Comparison of ENCODE assay signal across 8 mouse cellular contexts in genomic region chr5:130120904-130121303, GRCm38 (mm10). TPM values are rescaled to one million over a fixed set of nuclear protein-coding genes. Genes with fewer than 3 reads are reported as not detected.
A peak's percentile ranks its signal among the peaks of the same experiment; 100 is the strongest.
DNase-seq lines count a peak whose midpoint lies in the region; ATAC-seq lines count a peak whose summit lies in the region.
"Had no signal": no experiment of that assay in that cellular context is flagged by ENCODE, and none has a peak within 500 bp of the region (broad histone marks: within the 10 kb centered on the region; RNA-seq: fewer than 3 reads in every experiment).

No protein-coding gene starts in this region.

- no peak overlapping the region for H3K9ac ChIP-seq in lung, embryonic 16.5 days (ENCODE audit: low read length)
- no peak overlapping the region for H3K9ac ChIP-seq in hindbrain, embryonic 15.5 days

- DNase-seq in lung, adult 18-20 months: no peak
- peak; percentile 37 for DNase-seq in gastrocnemius, adult 18-20 months (ENCODE audit: low spot score)
- peak; percentile 75 for DNase-seq in skeletal muscle tissue, adult 2 months (ENCODE audit: low read depth, low spot score)
- DNase-seq in frontal cortex, postnatal 25 days (ENCODE audit: low spot score in 2 of 2): no peak
- DNase-seq in right cerebral cortex, postnatal 36 days (ENCODE audit: low spot score in 2 of 2): no peak

- H3K36me3 ChIP-seq in lung, embryonic 16.5 days (ENCODE audit: control insufficient read depth, insufficient read depth, low read length): peaks cover 4% of the 10 kb centered on the region; the same call in 1 of the 2 replicates
- H3K36me3 ChIP-seq in hindbrain, embryonic 15.5 days: no peaks in the 10 kb centered on the region

- H3K4me3 ChIP-seq in lung, embryonic 16.5 days (ENCODE audit: low read length): no peak overlapping the region
- H3K4me3 ChIP-seq in hindbrain, embryonic 15.5 days: no peak overlapping the region
- H3K4me3 ChIP-seq: megakaryocyte, embryonic 14.5 days had no signal

- H3K27ac ChIP-seq in lung, embryonic 16.5 days (ENCODE audit: low read length): no peak overlapping the region
- H3K27ac ChIP-seq in hindbrain, embryonic 15.5 days (replicated peaks): no peak overlapping the region

- no peaks in the 10 kb centered on the region for H3K9me3 ChIP-seq in lung, embryonic 16.5 days (ENCODE audit: control insufficient read depth, low read length)
- H3K9me3 ChIP-seq in hindbrain, embryonic 15.5 days: no peaks in the 10 kb centered on the region
- H3K9me3 ChIP-seq: megakaryocyte, embryonic 14.5 days had no signal

- H3K4me2 ChIP-seq in lung, embryonic 16.5 days (ENCODE audit: low read depth, low read length): no peak overlapping the region
- H3K4me2 ChIP-seq in hindbrain, embryonic 15.5 days: no peak overlapping the region

- H3K27me3 ChIP-seq in lung, embryonic 16.5 days (ENCODE audit: control insufficient read depth, insufficient read depth, low read depth, low read length): no peaks in the 10 kb centered on the region
- no peaks in the 10 kb centered on the region for H3K27me3 ChIP-seq in hindbrain, embryonic 15.5 days

- H3K4me1 ChIP-seq in lung, embryonic 16.5 days (replicated peaks; ENCODE audit: control insufficient read depth, insufficient read depth, low read length): no peaks in the 10 kb centered on the region; the same call in 1 of the 2 replicates
- 0 out of 2 replicates have a peak, but pooled peaks cover 8% of the 10 kb centered on the region for H3K4me1 ChIP-seq in hindbrain, embryonic 15.5 days (replicated peaks)

- WGBS in lung, embryonic 16.5 days: 56% methylated on average over 6 of the region's 6 CpGs
- 42% methylated on average over 6 of the region's 6 CpGs for WGBS in hindbrain, embryonic 15.5 days

- peak; percentile 75 for ATAC-seq in lung, embryonic 16.5 days (ENCODE audit: low read depth)
- ATAC-seq in hindbrain, embryonic 15.5 days (ENCODE audit: low FRiP score, low read depth): peak; percentile 8; the same call in 1 of the 2 replicates

RNA-seq across cellular contexts. Expression of gene Kctd7, which starts 23.8 kb away (rescaled TPM):
- polyA plus RNA-seq in lung, embryonic 16.5 days (2015; fragmentation: Nextera tagmentation; extraction: Ambion mirVana): 5.5 and 6.1 TPM in 2 replicates
- total RNA-seq in gastrocnemius, adult 18-20 months (2021): 1 to 10 TPM; 2.6 to 3.6 TPM
- 17.7 and 18.1 TPM in 2 replicates for polyA plus RNA-seq in hindbrain, embryonic 15.5 days (2015; fragmentation: Nextera tagmentation; extraction: Ambion mirVana)

RNA-seq across cellular contexts. Expression of gene Tpst1, which starts 47.8 kb away (rescaled TPM):
- polyA plus RNA-seq in lung, embryonic 16.5 days (2015; fragmentation: Nextera tagmentation; extraction: Ambion mirVana): 56.2 and 58.1 TPM in 2 replicates
- 1 to 10 TPM; 3.3 to 4.1 TPM for total RNA-seq in gastrocnemius, adult 18-20 months (2021)
- 57.2 and 59.8 TPM in 2 replicates for polyA plus RNA-seq in hindbrain, embryonic 15.5 days (2015; fragmentation: Nextera tagmentation; extraction: Ambion mirVana)

RNA-seq across cellular contexts. Expression of gene Rabgef1, which starts 50.7 kb away (rescaled TPM):
- polyA plus RNA-seq in lung, embryonic 16.5 days (2015; fragmentation: Nextera tagmentation; extraction: Ambion mirVana): 31.1 and 32.4 TPM in 2 replicates
- 100 to 1,000 TPM in 1 of 2 experiments, 10 to 100 TPM in 1; 91.2 to 116 TPM for total RNA-seq in gastrocnemius, adult 18-20 months (2021)
- polyA plus RNA-seq in hindbrain, embryonic 15.5 days (2015; fragmentation: Nextera tagmentation; extraction: Ambion mirVana): 39.8 and 40.6 TPM in 2 replicates

Comparison
In these comparisons a context has a peak if more than half of its experiments do, and no peak if none do; other contexts are left out.
1. DNase-seq: peak in gastrocnemius, adult 18-20 months (single experiment) and skeletal muscle tissue, adult 2 months (single experiment); none in lung, adult 18-20 months (0 of 2), frontal cortex, postnatal 25 days (0 of 2) and right cerebral cortex, postnatal 36 days (0 of 2).